Mouse (Mus musculus): ENCODE data around the gene Phgr1. TPM values are rescaled to one million over a fixed set of nuclear protein-coding genes. Genes with fewer than 3 reads are reported as not detected.

Gene Phgr1
- 0.29 TPM in 1 of 2 replicates, not detected in the other for polyA plus RNA-seq (2012; rRNA removed; ENCODE audit: low replicate concordance)

GRCm38 (mm10) chr2:118772158-118772874, at the start of gene Phgr1:
Gene Phgr1 (plus strand): TSS chr2:118772769.

GRCm38 (mm10) chr2:118728337-118728736, 44.2 kb upstream of the Phgr1 start, which contains the start of gene Plcb2:
Gene Plcb2 (minus strand): TSS chr2:118728438.

GRCm38 (mm10) chr2:118745232-118745884, 27.2 kb upstream of the Phgr1 start, which contains the start of gene Inafm2:
Gene Inafm2 (plus strand): TSS chr2:118745758.

GRCm38 (mm10) chr2:118761906-118762783, 10.4 kb upstream of the Phgr1 start, which contains the start of gene Ccdc9b:
Gene Ccdc9b (minus strand): TSS chr2:118762661.

GRCm38 (mm10) chr2:118779504-118780480, 7.2 kb downstream of the Phgr1 start, which contains the start of gene Disp2:
Gene Disp2 (plus strand): TSS chr2:118779719.

GRCm38 (mm10) chr2:118813981-118814836, 41.6 kb downstream of the Phgr1 start, which contains the start of gene Knstrn:
Gene Knstrn (plus strand): TSS chr2:118814003.

Other genes starting within 250 kb of the Phgr1 start
- 28.8 and 46.9 TPM in 2 replicates for gene Bmf, start 223.1 kb upstream of the Phgr1 start, polyA plus RNA-seq (2012; rRNA removed; ENCODE audit: low replicate concordance)
- gene Bub1b, start 174.6 kb upstream of the Phgr1 start, polyA plus RNA-seq (2012; rRNA removed; ENCODE audit: low replicate concordance), result 1.8 and 2.6 TPM in 2 replicates
- 6.1 and 6.9 TPM in 2 replicates for gene Pak6, start 109.5 kb upstream of the Phgr1 start, polyA plus RNA-seq (2012; rRNA removed; ENCODE audit: low replicate concordance)
- gene Ankrd63, start 68.8 kb upstream of the Phgr1 start, polyA plus RNA-seq (2012; rRNA removed; ENCODE audit: low replicate concordance), result 0.10 and 0.16 TPM in 2 replicates
- 16.6 and 17.0 TPM in 2 replicates for gene Plcb2, start 44.3 kb upstream of the Phgr1 start, polyA plus RNA-seq (2012; rRNA removed; ENCODE audit: low replicate concordance)
- 12.7 and 24.4 TPM in 2 replicates for gene Inafm2, start 27.0 kb upstream of the Phgr1 start, polyA plus RNA-seq (2012; rRNA removed; ENCODE audit: low replicate concordance)
- gene Ccdc9b, start 10.1 kb upstream of the Phgr1 start, polyA plus RNA-seq (2012; rRNA removed; ENCODE audit: low replicate concordance), result 3.9 and 8.1 TPM in 2 replicates
- 0.32 and 0.50 TPM in 2 replicates for gene Disp2, start 7.0 kb downstream of the Phgr1 start, polyA plus RNA-seq (2012; rRNA removed; ENCODE audit: low replicate concordance)
- gene Knstrn, start 41.2 kb downstream of the Phgr1 start, polyA plus RNA-seq (2012; rRNA removed; ENCODE audit: low replicate concordance), result 1.2 and 1.4 TPM in 2 replicates
- gene Ivd, start 89.2 kb downstream of the Phgr1 start, polyA plus RNA-seq (2012; rRNA removed; ENCODE audit: low replicate concordance), result 107 and 129 TPM in 2 replicates
- gene Bahd1, start 127.6 kb downstream of the Phgr1 start, polyA plus RNA-seq (2012; rRNA removed; ENCODE audit: low replicate concordance), result 16.2 and 31.4 TPM in 2 replicates
- gene Chst14, start 153.7 kb downstream of the Phgr1 start, polyA plus RNA-seq (2012; rRNA removed; ENCODE audit: low replicate concordance), result 17.1 and 21.6 TPM in 2 replicates

All from mammary gland, adult 2 months (tissue).